Mouse (Mus musculus): ENCODE data around the gene Psme3.
A peak's percentile ranks its signal among the peaks of the same experiment; 100 is the strongest.

The Psme3 gene

DNA sequence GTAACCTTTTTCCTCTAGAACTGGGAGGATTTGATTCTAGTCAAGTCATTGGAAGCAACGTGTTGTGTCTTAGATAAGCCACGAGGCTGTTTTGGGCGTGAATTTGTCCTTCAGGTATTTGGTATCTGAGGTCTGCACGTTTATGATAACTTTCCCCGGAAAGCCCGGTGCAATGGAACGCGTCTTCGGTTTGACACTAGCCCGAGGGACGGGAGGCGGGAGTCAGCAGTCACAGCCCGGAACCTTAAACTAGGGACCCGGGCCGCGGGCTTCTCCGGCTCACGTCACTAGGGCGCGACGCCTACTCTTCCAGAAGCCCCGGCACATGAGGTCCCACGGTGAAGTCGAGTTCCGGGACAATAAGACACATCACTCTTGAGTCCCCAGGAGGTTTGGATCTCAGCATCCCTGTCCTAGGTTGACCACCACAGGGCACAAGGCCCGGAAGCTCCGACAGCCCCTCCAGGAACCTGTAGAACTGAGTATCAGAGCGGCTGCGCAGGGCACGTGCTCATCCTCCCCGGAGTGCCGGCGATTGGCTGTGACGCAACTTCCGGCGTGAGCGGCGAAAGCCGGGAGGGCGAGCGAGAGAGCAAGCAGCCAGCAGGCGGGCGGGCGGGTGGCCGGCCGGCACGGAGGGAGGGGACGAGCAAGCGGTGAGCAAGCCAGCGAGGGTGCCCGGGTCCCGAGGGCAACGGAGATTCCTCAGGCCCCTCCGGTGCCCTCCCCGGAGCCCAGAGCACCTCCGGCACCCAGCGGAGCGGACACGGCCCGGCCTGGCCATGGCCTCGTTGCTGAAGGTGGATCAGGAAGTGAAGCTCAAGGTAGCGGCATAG, at the start of gene Psme3:
Gene Psme3, plus strand, starts transcription at position 549 of the 836 bp plus-strand sequence.
- peak; percentile 95 for DNase-seq (ENCODE audit: low read depth, low spot score)

DNA sequence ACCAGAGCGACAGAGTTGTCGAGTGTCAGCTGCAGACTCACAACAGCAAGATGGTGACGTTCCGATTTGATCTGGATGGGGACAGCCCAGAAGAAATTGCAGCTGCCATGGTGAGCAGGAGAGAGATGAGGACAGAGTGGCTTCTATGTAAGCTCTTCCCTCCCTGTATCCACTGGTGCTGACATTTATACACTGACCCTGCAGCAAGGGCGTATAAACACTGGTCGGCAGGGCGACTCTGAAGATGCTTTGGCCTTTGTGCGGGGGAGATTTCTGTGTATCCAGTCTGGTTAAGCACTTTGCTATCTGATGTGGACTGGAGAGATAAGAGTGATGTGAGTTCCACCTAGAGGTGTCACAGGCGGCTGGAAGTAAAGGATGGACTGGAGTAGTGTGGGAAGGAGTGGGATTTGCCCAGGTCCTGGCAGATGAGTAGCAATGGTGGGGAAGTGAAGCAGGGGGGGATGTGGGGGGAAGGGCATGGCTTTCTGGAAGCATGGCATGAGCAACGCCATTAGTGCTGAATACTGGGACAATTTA, 46.4 kb upstream of the Psme3 start:
- peak; percentile 52 for DNase-seq (ENCODE audit: low read depth, low spot score)

DNA sequence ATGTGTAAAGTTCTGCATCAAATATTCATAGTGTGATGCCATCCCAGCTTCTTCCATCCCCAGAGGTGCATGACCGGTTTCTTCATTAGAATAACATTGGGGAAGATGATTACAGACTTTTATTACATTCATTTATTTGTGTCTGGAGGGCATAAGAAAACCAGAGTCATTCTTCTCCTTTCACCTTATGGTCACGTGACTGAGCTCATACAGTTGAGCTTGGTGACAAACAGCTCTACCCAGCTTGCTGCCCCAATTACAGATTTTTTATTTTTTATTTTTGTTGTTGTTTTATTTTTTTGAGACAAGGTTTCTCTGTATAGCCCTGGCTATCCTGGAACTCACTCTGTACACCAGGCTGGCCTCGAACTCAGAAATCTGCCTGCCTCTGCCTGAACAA, 43.6 kb upstream of the Psme3 start:
- DNase-seq (ENCODE audit: low read depth, low spot score) = no peak

DNA sequence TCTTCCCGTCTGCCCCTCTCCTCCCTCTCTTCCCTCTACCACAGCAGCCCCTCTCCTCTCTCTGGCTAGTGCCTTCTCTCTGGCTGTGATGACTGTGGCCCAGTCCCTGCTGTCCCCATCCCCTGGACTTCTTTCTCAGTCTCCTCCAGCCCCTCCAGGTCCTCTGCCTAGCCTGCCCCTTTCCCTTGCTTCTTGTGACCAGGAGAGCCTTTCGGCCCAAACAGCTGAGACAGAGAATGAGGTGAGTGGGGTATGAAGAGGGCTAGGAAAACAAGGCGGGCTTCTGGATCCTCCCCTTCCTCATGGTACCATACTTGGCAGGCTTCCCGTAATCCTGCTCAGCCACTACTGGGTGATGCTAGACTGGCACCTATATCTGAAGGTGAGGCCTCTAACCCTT, 40.7 kb upstream of the Psme3 start:
- no peak for DNase-seq (ENCODE audit: low read depth, low spot score)

DNA sequence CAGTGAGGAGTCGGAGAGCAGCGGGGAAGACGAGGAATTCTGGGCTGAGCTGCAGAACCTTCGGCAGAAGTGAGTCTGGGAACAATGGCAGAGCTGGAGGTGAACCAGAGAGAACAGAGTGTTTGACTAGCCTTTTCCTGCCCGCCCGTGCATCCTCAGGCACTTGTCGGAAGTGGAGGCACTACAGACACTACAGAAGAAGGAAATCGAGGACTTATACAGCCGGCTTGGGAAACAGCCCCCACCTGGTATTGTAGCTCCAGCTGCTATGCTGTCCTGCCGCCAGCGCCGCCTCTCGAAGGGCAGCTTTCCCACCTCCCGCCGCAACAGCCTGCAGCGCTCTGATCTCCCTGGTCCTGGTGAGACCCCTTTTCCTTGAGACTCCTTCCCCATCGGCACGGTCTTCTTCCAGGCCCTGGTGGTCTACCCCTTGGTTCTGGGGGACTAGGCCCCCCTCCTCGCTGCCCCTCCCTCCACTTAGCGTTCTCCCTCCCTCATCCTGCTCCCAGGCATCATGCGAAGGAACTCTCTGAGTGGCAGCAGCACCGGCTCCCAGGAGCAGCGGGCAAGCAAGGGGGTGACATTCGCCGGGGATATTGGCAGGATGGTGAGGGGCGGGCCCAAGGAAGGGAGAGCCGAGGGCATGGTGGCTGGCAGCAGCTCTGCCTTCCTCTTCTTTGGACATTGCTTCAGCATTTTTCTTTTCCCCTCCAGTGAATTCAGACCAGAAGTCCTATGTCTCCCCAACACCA, 39.5 kb upstream of the Psme3 start:
- peak; percentile 36 for DNase-seq (ENCODE audit: low read depth, low spot score)

DNA sequence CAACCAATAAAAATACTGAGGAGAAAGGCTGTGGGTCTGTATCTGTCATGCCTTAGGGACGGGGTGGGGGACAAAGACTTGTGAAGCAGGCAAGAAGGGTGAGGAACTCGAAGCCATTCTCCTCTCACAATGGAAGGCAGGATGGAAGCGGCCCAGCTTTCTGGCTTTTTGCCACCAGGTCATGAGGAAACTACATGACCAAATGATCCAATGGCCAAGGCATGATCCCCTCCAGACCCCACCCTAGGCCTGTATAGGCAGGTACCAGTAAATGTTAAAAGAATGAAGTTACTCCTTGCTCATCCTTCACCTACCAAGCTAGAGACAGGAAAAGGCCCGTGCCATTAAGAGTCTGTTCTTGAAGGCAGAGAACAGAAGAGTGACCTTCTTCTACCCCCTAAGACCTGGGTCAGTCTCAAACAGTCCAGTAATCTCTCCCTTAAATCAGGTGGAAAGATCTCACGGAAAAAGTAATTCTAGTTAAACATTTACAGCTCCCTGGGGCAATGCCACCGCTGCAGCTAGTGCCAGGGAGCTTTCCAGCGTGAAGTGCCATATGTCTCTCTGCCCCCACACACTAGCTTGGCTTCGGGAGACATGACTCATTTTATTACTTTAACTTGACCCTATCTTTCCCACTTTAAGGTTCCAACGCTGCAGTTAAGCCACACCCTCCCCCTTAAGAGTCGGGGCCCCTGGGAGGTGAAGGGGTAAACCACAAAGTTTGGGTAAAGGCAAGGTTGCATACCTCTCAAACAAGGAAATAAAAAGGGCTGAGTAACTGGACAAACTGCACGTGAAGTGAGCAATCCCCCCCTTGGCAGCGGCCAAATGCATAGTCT, 38.4 kb upstream of the Psme3 start:
- no peak for DNase-seq (ENCODE audit: low read depth, low spot score)

DNA sequence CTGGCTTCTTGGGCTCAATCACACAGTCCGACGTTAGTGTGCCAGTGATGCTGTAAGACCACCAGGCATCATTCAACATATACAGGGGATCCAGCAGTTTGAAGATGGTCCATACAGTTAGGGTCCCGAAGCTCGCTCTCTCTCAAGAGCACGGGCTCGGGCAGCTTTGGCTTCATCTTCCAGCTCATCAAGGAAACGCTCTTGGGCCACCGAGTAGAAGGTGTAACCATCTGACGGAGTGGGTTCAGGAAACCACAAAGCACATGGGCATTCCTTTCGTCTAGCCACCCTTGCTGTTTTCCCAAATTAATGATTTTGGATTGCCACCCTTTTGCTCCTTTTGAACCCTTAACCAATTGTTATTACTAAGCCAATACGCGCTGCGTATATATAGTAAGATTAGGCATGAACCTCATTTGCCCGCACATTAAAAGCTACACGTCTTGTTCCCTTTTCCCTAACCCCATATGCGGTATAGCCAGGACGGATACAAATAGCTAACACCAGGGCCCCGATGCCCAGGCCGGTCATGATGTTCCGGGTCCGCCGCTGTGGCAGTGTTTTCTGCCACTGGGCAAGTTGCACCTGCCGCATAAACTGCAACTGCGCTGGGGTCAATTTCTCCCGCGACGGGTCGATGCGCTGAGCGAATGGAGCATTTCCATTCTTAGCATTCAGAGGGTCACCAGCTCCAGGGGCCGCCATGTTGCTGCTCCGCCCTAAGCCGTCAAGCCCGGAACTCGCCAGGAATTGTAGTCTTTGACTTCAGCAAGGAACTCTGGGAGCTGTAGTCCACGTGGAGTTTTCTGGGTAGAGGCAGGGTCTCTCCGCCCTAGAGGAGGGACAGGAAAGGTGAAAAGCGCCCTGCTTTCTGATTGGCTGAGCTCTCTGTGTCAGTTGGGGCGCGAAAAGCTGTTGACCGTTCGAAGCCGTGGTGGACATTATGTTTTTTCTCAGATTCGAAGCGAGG, 37.5 kb upstream of the Psme3 start, which contains the start of the genes Cntd1 and Coa3:
Gene Cntd1, plus strand, starts transcription at position 790 of the 970 bp plus-strand sequence.
Gene Coa3, minus strand, starts transcription at position 892 of the 970 bp plus-strand sequence.
- DNase-seq (ENCODE audit: low read depth, low spot score) = peak; percentile 94

DNA sequence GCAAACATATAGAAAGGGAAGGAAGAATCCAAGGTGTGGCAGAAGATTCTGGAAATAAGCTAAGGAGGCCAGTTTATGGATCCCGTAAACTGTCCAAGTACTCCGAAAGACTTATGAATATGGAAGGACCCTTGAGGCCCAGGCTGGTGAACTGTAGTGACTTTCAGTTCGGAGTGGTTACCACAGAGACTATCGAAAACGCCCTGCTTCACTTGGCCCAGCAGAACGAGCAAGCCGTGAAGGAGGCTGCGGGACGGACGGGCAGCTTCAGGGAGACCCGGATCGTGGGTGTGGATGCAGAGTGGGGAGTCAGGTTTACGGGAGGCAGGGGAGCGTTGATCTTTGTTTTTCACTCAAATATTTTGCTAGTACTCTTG, 36.8 kb upstream of the Psme3 start:
- DNase-seq (ENCODE audit: low read depth, low spot score) = peak; percentile 14

DNA sequence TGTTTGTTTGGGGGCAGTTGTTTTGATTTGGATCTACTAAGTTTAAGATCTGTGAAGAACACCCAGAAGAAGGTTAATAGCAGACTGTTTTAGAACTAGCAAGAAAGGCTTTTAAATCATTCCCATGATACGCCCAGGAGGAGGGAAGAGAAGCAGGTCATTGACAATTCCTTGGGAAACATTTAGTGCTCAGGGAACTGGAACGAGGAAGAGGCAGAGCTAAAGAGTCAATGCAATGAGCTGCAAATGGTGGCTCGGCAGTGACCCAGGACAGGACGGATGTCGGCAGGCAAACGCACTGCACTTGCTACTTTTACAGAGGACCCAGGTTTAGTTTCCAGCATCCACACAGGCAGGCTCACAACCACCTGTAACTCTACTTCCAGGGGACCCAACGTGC, 35.2 kb upstream of the Psme3 start:
- DNase-seq (ENCODE audit: low read depth, low spot score) = no peak

DNA sequence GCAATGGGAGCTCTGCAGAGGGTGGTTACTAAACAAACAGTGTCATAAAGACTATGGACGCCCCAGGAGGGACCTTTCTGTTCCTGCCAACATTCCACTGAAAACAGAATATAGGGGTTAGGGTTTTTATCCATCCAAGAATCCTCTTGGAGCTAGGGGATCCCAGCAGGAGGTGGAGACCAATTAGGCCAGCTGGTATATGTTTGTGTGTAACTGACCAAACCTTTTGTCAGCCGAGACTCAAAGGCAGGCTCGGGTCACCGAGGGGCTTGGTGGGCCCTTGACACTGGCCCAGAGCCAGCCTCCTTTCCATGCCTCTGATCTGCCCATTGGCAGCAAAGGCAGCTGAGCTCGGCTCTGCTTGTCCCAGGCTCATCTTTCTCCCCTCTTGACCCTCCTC, 33.1 kb upstream of the Psme3 start:
- no peak for DNase-seq (ENCODE audit: low read depth, low spot score)

DNA sequence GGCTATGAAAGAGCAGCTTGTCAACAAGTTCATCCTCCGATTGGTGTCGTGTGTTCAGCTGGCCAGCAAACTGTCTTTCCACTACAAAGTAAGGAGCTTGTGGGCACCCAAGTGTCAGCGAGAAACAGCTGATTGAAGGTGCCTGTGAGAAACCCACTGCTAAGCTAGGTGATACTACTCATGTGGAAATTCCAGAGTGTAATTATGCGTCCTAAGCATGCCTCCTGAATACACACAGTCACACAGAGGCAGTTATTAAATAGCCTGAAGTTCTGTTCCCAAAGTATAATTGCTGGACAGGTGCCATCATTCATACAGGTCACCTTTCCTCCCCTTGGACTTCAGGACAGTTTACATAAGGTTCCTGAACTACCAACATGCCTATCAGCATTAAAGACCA, 32.2 kb upstream of the Psme3 start:
- DNase-seq (ENCODE audit: low read depth, low spot score) = no peak

DNA sequence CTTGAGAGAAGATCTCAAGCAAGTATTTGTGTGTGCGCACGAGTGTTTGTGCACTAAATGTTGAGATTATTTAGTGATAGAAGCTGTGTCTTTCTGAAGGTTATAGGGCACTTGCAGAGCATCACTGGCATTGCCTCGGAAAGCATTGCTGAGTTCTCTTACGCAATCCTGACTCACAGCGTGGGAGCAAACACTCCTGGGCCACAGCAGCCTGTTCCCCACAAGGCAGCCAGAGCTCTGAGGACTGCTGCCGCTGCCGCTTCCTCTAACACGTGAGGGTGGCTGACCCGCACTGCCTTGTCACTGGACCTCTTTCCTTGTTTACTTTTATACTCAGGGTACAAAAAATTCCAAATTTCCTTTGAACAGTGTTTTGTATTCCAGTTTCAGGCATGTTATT, 28.7 kb upstream of the Psme3 start:
- no peak for DNase-seq (ENCODE audit: low read depth, low spot score)

DNA sequence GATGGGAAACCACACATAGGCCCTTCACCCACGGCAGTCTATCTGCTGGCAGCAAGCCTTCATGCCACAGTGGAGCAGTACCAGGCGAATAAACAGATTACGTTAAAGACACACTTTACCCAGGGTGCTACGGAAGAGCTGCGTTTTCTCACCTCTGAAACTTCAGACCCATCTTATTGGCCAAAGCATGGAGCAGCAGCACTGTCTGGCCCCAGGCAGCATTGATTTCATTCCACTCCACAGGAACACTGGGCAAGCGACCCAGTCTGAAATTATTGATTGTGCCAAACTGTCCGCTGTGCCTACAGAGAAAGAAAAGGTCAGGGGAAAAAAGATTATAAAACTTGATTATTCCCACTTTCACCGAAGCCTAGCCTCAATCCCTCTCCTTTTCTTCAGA, 24.8 kb upstream of the Psme3 start:
- DNase-seq (ENCODE audit: low read depth, low spot score) = no peak

DNA sequence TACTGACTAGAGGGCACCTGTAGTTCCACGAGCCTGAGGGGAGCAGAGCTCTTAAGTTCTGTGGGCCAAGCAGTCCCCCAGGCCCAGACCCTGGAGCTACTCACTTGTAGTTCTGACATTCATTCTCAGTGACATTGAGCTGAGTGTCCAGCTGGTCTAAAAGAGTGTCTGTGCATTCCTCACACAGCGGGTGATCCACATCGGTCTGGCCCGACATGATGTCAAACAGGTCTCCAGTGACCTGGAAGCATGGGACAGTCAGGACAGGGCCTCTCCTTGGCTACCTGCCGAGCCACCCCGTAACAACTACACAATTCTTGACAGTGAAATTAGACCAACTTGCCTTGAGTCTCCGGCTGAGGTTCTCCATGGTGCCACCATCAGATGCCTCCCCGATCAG, 20.8 kb upstream of the Psme3 start:
- DNase-seq (ENCODE audit: low read depth, low spot score) = no peak

DNA sequence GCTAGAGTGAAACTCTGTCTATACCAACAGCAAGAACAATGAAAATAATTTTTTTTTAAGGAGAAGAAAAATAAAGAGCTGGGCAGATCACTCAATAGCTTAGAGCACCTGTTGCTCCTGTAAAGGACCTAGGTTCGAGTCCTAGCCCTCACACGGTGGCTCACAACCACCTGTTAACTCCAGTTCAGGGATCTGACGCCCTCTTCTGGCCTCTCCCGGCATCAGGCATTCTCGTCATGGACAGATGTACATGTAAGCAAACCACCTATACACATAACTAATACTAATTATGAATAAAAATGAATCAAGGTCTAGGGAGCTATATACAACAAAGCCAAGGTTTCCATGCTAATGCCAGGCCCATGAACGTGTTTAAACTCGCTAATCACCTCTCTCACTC, 15.1 kb upstream of the Psme3 start:
- DNase-seq (ENCODE audit: low read depth, low spot score) = peak; percentile 53

DNA sequence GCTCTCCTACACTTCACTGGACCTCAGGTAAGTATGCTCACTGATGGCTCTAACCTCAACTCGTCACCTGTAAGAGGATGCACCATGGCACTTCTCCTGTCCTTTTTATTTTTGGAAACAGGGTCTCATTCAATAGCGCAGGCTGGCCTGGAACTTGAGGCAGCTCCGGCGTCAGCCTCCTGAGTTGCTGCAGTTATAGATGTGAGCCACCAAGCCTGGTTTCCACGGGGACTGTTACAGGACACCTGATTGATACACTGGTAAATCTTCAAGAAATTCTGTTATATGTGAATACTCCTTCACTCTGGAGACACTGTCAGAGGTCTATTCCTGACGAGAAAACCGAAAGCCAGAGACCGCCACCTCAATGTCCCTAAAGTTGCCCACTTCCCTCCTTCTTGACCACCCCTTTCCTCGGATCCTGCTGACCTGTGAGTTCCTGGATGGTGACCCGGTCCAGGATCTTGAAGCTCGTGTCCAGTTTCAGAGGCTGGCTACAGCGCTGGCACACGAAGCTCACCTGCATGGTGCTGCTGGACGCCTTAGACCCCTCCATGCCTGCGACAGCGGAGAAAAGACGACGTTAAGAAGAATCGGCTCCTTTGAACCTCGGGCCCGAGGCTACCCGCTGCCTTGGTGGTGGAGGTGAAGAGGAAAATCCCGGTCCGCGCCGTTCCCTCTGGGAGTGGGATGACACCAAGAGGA, 14.6 kb upstream of the Psme3 start:
- no peak for DNase-seq (ENCODE audit: low read depth, low spot score)

DNA sequence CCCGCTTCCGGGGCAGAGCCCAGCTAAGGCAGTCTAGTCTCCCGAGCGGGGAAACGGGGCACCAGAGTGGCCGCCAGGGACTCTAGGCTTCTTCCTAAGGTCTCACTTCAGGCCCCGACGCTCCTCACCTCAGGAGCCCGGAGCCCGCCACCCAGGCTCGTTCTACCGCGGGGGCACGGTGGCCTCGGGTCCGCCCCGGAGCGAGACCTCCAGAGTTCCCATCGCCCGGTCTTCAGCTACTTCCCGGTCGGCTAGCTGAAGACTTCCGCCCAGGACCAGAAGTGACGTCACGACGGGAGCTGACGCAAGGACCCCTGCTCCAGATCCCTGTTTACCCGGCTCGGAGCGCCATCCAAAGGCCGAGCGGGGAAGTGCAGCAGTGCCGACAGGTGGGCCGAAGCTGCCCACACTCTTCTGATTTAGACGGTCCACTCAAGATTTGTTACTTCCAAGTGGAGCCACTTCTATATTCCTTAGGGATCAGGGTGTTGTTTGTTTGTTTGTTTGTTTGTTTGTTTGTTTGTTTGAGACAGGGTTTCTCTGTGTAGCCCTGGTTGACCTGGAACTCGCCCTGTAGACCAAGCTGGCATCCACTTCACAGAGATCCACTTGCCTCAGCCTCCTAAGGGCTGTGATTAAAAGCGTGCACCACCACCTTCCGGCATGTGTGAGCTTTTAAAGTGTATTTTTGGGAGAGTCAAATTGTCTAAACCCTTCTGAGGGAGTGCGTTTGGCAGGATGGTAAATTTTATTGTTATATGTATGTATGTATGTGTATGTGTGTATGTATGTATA, 13.8 kb upstream of the Psme3 start, which contains the start of gene Becn1:
Gene Becn1, minus strand, starts transcription at position 283 of the 795 bp plus-strand sequence.
- peak; percentile 97 for DNase-seq (ENCODE audit: low read depth, low spot score)

DNA sequence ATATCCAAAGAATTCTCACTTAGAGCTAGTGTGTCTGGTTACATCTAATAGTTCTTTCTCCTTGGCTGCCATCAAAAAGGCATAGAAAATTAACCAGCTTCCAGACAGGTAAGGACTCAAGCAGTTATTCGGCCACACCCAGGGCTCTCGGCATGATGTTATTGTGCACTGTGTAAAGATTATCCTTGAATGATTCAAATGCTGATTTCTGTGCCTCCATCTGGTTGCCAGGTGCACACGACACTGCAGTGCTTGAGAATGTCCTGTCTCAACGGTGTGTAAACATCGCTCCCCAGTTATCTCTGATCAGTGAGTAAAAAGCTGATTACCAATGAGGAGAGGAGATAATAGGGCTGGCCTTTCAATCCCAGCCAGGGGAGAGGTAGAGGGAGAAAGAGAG, 8.3 kb upstream of the Psme3 start:
- DNase-seq (ENCODE audit: low read depth, low spot score) = peak; percentile 82

DNA sequence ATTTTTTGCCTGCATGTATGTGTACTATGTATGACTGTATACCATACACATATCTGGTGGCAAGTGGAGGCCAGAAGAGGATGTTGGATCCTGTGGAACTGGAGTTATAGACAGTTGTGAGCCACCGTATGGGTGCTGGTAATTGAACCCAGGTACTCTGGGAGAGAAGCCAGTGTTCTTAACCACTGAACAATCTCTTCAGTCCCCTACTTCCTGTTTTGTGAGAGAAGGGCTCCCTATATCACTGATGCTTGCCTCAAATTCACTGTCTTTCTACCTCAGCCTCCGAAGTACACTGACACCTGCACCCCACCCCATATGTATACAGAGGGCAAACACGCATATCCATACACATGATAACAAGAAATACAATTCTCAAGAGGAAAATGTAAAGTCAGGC, 4.9 kb upstream of the Psme3 start:
- no peak for DNase-seq (ENCODE audit: low read depth, low spot score)

All from ZHBTc4 (cell line).